Mouse (Mus musculus) lung, postnatal 0 days (tissue): Measurements from ENCODE around the gene Tbc1d22a.

ENCODE experiments used
- CTCF ChIP-seq: IDR thresholded peaks from 2 replicates; pipeline ENCODE4 v1.5.1; 2016; ENCODE audit warnings: antibody characterized with exemption, mild to moderate bottlenecking
- EP300 ChIP-seq: IDR thresholded peaks from 2 replicates; pipeline ENCODE4 v1.6.1; 2016; ENCODE audit warnings: antibody characterized with exemption, mild to moderate bottlenecking, control low read depth

DNA sequence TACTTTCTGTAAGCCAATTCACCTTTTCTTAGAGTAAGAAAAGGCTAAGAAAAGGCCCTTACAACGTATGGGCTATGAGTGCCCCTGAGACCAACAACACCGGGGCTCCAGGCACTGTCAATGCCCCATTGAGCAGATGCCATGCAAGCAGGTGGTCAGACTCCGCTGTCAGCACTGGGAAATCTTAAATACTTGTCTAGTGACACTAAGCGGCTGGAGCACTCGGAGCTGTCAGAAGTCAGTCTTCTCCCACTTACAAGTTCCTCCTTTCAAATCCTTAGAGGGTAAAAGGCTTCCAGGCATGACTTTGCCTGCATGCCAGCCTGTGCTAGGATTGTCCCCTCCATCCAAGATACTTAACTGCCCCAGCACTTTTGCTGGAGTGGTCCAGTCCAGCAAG is 268.1 kb downstream of the Tbc1d22a start:
- no peak for TF ChIP-seq CTCF
- TF ChIP-seq EP300 = no peak
